Mouse (Mus musculus): ENCODE measurements at regions not wholly inside any gene's neighbourhood (a gene's known extent, or its start where the extent isn't known, plus 50 kb on each side); places are given as distances from the start of the nearest gene placed in this dataset.

DNA sequence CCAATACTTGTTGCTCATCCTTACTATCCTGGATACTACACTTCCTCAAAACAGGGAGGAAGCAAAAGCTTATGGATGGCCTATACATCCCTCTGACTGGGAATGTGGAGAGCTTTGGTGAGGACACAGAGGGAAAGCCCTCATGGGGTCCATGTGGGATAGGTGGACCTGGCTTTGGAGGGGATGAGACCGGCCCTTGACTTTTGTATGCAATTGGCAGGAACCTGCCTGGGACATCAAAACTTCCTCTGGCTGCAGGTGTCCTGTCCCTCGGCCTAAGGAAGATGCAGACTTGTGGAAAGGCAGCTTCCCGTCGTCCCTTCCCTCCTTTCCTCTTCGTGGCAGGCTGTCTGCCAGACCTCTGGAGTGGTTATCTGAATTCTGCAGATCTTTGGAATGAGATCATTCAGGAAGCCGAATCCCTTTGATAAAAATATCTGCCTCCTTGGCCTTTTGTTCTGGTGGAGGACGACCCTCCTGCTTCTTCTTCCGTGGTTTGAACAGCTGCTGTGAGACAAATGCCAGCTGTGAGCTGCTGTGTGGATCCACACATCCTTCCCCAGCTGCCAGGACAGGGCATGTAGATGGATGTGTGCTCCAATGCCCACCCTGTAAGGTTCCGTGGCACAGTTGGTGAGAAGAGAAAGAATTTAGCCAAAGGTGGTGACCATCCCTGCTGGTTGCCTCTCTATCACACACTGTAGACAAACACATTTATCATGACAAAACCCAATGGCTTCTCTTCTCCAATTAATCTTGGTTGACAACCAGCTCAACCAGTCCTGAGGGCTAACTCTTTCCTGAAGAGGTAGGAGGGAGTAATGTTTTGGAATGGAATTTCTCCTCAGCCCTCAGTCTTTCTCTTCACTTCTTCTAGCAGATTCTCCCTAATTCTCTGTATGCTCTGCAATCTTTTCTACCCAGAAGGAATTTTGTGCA is 57.9 kb upstream of the Rapgef5 start:
- TF ChIP-seq POLR2A (IDR thresholded peaks at IDR 0.05; ENCODE audit: insufficient read length, low read depth) = no peak
- no peak for TF ChIP-seq MAX (IDR thresholded peaks at IDR 0.05; ENCODE audit: low read depth)
- TF ChIP-seq SRF (IDR thresholded peaks at IDR 0.05; ENCODE audit: control insufficient read depth, insufficient read length, low read depth) = no peak
- TF ChIP-seq REST (IDR thresholded peaks at IDR 0.05; ENCODE audit: insufficient read depth, insufficient read length) = no peak
- TF ChIP-seq E2F4 (IDR thresholded peaks at IDR 0.05; ENCODE audit: insufficient read depth) = no peak
- no peak for TF ChIP-seq MYOD1 (IDR thresholded peaks at IDR 0.05; ENCODE audit: control insufficient read depth in 1 of 3, insufficient read length in 2 of 3, low read depth in 2 of 3)
- TF ChIP-seq POLR2AphosphoS2 (IDR thresholded peaks at IDR 0.05; ENCODE audit: insufficient read length, low read depth) = no peak
- no peak for TF ChIP-seq TCF3 (IDR thresholded peaks at IDR 0.05; ENCODE audit: insufficient read length, low read depth)
- TF ChIP-seq CEBPB (IDR thresholded peaks at IDR 0.05; ENCODE audit: insufficient read depth, poor library complexity, severe bottlenecking) = no peak
- TF ChIP-seq MYOG (IDR thresholded peaks at IDR 0.05; ENCODE audit: control insufficient read depth in 1 of 3, insufficient read depth in 1 of 3, insufficient read length in 2 of 3, low read depth in 2 of 3) = no peak
- no peak for TF ChIP-seq TCF12 (IDR thresholded peaks at IDR 0.05; ENCODE audit: insufficient read depth, poor library complexity, severe bottlenecking)

Data from myocyte (in vitro differentiated cells).